Mouse (Mus musculus) MEL (cell line): ENCODE measurements around the gene Nod1.

ENCODE experiments used
- EP300 ChIP-seq, 2 experiments: IDR thresholded peaks; 2 replicates each; pipeline ENCODE4 v1.6.1; 2011; ENCODE audit warnings: improper control_type of control experiment in 2 of 2, low read length in 2 of 2, low read depth in 1 of 2, mild to moderate bottlenecking in 1 of 2
- MXI1 ChIP-seq: IDR thresholded peaks from 2 replicates; pipeline ENCODE4 v1.6.1; 2011; ENCODE audit warnings: mild to moderate bottlenecking, low read depth, low read length, improper control_type of control experiment

DNA sequence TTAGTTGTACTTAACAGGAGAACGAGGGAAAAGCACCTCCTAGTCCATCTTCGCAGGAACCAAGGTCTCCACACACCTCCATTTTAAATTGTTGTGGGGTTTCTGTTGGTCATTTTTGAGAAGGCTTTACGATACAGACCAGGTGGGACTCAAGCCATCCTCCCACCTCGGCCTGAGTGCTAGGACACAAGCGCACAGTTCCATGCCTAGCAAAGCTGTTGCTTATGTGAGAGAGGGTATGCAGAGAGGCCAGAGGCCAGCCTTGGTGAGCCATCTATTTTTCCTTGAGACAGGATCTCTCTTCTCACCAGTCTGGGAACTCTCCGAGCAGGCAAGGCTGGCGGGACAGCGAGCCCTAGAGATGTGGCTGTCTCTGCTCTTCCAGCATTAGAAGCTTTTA, 11.7 kb upstream of the Nod1 start:
- TF ChIP-seq EP300 (IDR thresholded peaks at IDR 0.05; ENCODE audit: low read depth in 1 of 2, low read length in 2 of 2), result no peak
- TF ChIP-seq MXI1, result no peak
